Mouse (Mus musculus) thymus, adult 2 months (tissue): ENCODE results near the gene Gm20605. TPM values are rescaled to one million over a fixed set of nuclear protein-coding genes. Genes with fewer than 3 reads are reported as not detected.
A peak's percentile ranks its signal among the peaks of the same experiment; 100 is the strongest.

Source experiments
- DNase-seq: peaks from one replicate; pipeline ENCODE4 v3.0.0; 2021
- H3K27ac ChIP-seq: fragments of 200-500 bp; 2 replicates; pipeline ENCODE4 v1.5.1; 2012; ENCODE audit warnings: low read length, control low read depth; ENCODE audit not compliant: control insufficient read depth, insufficient read depth
- H3K27me3 ChIP-seq: fragments of 200-500 bp; 2 replicates; pipeline ENCODE4 v1.6.1; 2012; ENCODE audit warnings: mild to moderate bottlenecking, low read length, moderate library complexity, mixed read lengths; ENCODE audit not compliant: control insufficient read depth, insufficient read depth
- H3K36me3 ChIP-seq: fragments of 200-500 bp; 2 replicates; pipeline ENCODE4 v1.6.1; 2012; ENCODE audit warnings: mild to moderate bottlenecking, low read length, moderate library complexity; ENCODE audit not compliant: control insufficient read depth, insufficient read depth
- H3K4me1 ChIP-seq: fragments of 200-500 bp; replicated peaks from 2 replicates; pipeline ENCODE4 v1.6.1; 2012; ENCODE audit warnings: low read length; ENCODE audit not compliant: control insufficient read depth, insufficient read depth
- H3K4me3 ChIP-seq: fragments of 200-500 bp; 2 replicates; pipeline ENCODE4 v1.5.1; 2012; ENCODE audit warnings: mild to moderate bottlenecking, low read length, control low read depth, moderate library complexity; ENCODE audit not compliant: control insufficient read depth, insufficient read depth
- CTCF ChIP-seq: fragments of 200-500 bp; IDR thresholded peaks from 2 replicates; pipeline ENCODE4 v1.5.1; 2012; ENCODE audit warnings: mild to moderate bottlenecking, control low read depth, low read length, moderate library complexity, borderline replicate concordance; ENCODE audit not compliant: control insufficient read depth, poor library complexity, insufficient read depth; ENCODE audit errors: extremely low read depth
- POLR2A ChIP-seq: fragments of 200-500 bp; IDR thresholded peaks from 2 replicates; pipeline ENCODE4 v1.6.1; 2012; ENCODE audit warnings: mild to moderate bottlenecking, low read length, control low read depth, moderate library complexity; ENCODE audit not compliant: control insufficient read depth, poor library complexity, insufficient read depth; ENCODE audit errors: extremely low read depth
- WGBS: fragments of 180-500 bp; shearing (Covaris S2); methylation state at CpG from one replicate; pipeline ENCODE4 v1.1.7; 2018; 5-methylcytosine and 5-hydroxymethylcytosine counted together
- polyA plus RNA-seq: library from polyadenylated mRNA; depleted of rRNA; stranded (reverse); fragments of >200 nt; gene quantifications from 2 replicates; pipeline ENCODE4 v1.2.3, GENCODE M21; 2012

Gm20605 gene
- polyA plus RNA-seq, 1 experiment = 149 TPM

DNA sequence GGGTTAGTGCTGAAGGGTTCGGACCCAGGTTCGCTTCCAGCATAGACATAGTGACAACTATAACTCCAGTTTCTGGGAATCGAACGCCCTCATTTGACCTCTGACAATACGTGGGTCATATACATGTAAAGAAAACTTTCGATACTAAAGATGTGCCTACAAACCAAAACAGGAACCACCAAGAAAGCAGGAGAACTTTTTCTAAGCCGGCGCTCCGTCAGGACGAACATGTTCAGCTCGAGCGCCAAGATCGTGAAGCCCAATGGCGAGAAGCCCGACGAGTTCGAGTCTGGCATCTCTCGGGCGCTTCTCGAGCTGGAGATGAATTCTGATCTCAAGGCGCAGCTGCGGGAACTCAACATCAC is 27.6 kb upstream of the Gm20605 start:
- no peak for TF ChIP-seq CTCF
- no peak for TF ChIP-seq POLR2A
- peak; percentile 19 for DNase-seq
- H3K4me3 ChIP-seq = peak overlapping the region; percentile 63
- peak overlapping the region; percentile 82 for H3K27ac ChIP-seq
- no peaks in the 10 kb centered on the region; the same call in 1 of the 2 replicates for H3K36me3 ChIP-seq
- under 1% methylated on average over 22 of the region's 22 CpGs for WGBS
- H3K4me1 ChIP-seq = peaks cover 39% of the 10 kb centered on the region
- H3K27me3 ChIP-seq = no peaks in the 10 kb centered on the region

DNA sequence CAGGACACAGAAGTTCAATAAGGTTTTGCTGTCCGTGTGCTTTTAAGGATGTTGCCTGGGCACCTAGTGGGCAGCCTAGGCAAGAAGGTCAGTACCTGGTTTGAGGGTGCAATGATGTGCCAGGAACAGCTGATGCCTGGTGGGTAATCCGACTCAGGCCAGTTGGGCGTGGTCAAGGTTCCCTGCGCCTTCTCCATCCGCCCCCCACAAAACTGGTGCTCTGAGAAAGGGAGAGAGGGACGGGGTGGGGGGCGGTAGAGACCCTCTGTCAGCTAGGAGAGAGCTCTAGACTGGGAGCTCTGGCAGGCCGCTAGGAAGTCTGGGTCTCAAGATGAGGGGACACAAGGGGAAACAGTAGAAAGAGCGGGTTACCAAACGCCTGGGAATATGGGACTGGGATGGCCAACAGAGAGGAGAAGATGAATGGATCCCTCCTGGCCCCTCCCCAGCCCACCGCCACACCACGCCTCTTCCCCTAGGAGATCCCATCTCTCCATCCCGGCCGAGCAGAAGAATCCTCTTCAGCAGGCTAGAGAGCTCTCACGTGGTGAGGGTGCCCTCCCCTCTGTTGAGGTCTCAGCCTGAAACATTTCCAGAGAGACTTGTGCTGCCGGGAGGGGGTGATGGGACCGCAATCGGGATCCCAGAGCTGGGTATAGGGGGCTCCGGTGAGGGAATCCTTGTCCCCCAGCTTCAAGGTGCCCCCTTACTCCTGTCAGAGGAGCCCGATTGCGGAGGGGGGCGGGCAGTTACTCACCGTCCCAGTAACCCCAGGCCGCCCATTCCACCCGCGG is 20.9 kb upstream of the Gm20605 start:
- H3K4me1 ChIP-seq = 0 out of 2 replicates have a peak, but pooled peaks cover 6% of the 10 kb centered on the region
- no peak for DNase-seq

DNA sequence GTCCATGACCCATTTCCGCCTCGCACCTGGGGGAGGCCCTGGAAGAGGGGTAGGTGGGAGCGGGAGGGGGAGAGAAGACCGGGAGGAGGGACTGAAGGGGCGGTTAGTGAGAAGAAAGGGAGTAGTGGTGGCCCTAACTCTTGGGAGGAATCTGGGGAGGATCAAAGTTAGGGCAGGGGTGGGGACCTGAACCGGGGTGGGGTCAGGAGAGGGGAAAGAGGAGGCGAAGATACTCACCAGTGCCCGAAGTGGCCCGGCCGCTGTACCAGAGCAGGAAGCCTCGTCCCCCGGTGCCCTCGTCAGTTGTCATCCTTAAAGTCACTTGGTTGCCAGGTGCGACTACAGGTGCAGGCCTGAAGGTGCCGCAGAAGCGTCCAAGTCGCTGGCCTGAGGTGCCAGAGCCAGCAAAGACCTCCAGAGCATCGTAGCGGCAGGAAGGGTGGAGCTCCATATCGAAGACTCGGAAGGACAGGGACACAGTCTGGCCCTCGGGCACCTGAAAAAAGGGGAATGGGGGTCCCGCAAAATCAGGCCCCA is 20.3 kb upstream of the Gm20605 start:
- TF ChIP-seq CTCF (no peak), POLR2A (no peak)
- 88% methylated on average over 23 of the region's 23 CpGs for WGBS
- Histone ChIP-seq H3K4me1 (0 out of 2 replicates have a peak, but pooled peaks cover 5% of the 10 kb centered on the region), H3K27ac (no peak overlapping the region), H3K4me3 (no peak overlapping the region), H3K36me3 (no peaks in the 10 kb centered on the region), H3K27me3 (no peaks in the 10 kb centered on the region)
- no peak for DNase-seq

More for the DNA sequence above, 20.9 kb upstream of the Gm20605 start:
- Histone ChIP-seq H3K27me3 (no peaks in the 10 kb centered on the region), H3K4me3 (no peak overlapping the region), H3K27ac (no peak overlapping the region), H3K36me3 (no peaks in the 10 kb centered on the region)
- 90% methylated on average over 26 of the region's 26 CpGs for WGBS
- TF ChIP-seq CTCF (no peak), POLR2A (no peak)

DNA sequence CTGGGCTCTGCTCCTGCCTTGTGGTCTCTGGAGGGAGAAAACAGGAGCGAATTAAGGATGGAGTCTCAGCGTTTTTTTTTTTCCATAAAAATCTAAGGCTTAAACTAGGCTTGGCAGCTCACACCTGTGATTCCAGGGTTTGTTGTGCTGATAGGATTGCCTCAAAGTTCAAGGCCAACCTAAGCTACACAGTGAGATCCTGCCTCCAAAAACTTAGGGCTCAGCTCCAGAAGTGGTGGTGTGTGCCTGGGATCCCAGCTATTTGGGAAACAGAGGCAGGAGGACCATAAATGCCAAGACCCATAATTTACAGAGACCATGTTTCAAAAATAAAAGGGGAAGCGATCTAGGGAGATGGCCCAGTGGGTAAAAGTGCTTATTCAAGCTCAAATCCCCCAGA is 19.7 kb upstream of the Gm20605 start:
- no peak for DNase-seq
- 75% methylated on average over 3 of the region's 3 CpGs for WGBS
- no peak overlapping the region for H3K4me3 ChIP-seq
- no peaks in the 10 kb centered on the region for H3K36me3 ChIP-seq
- 0 out of 2 replicates have a peak, but pooled peaks cover 4% of the 10 kb centered on the region for H3K4me1 ChIP-seq
- TF ChIP-seq CTCF (no peak), POLR2A (no peak)
- no peaks in the 10 kb centered on the region for H3K27me3 ChIP-seq
- H3K27ac ChIP-seq = no peak overlapping the region

DNA sequence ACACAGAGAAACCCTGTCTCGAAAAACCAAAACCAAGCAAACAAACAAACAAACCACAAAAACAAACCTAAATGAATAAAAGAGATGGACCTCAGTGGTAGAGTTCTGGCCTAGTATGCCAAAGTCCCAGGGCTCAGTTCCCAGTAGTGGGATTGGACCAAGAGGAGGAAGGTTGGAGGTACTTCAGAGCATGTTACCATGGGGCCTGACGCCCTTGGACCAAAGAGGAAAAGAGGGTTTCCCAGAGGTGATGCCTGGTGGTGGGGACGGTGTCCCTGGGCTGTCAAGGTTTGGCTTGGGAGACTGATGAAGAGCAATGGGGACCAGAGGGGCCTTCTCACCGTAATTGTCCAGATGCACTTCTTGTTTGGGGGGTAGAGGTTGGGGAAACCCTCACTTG is 18.9 kb upstream of the Gm20605 start:
- H3K36me3 ChIP-seq = no peaks in the 10 kb centered on the region
- WGBS = 90% methylated on average over 4 of the region's 4 CpGs
- no peak overlapping the region for H3K27ac ChIP-seq
- no peak for DNase-seq
- H3K27me3 ChIP-seq = no peaks in the 10 kb centered on the region
- H3K4me1 ChIP-seq = 0 out of 2 replicates have a peak, but pooled peaks cover 4% of the 10 kb centered on the region
- no peak overlapping the region for H3K4me3 ChIP-seq
- TF ChIP-seq CTCF (no peak), POLR2A (no peak)

DNA sequence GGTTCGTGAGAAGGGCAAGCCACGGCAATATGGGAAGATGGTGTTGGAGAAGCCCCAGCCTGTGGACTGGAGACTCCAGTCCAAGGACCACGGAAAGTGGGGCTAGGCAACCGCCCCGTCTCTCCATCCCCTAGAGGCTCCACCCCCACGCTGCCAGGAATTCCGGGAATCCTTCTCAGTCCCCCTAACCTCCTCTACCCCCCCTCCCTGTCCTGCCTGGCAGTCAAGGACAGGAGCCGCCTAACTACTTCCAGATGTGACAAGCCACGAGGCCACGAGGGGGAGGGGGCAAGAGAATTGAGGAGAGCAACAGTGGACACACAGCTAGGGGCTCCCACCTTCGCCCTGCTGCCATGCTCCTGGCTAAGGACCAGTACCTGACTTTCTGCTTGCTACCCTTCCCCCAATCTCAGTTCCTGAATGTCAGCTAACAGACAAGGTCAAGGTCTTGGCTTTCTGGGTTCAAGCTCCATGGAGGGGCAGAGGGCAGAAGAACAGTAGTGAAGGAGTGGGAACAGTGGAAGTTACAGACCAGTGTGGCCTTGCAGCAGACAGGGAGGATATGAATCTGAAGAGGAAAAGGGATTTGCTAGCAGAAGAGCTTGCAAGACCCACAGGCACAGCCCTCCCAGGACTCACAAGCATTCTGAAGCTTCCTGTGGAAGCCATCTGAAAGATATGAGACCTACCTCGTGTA is 18.3 kb upstream of the Gm20605 start:
- H3K27me3 ChIP-seq = no peaks in the 10 kb centered on the region
- H3K27ac ChIP-seq = no peak overlapping the region
- TF ChIP-seq POLR2A = no peak
- TF ChIP-seq CTCF = no peak
- no peaks in the 10 kb centered on the region for H3K36me3 ChIP-seq
- DNase-seq = no peak
- no peak overlapping the region for H3K4me3 ChIP-seq
- H3K4me1 ChIP-seq = no peaks in the 10 kb centered on the region
- 78% methylated on average over 12 of the region's 12 CpGs for WGBS

DNA sequence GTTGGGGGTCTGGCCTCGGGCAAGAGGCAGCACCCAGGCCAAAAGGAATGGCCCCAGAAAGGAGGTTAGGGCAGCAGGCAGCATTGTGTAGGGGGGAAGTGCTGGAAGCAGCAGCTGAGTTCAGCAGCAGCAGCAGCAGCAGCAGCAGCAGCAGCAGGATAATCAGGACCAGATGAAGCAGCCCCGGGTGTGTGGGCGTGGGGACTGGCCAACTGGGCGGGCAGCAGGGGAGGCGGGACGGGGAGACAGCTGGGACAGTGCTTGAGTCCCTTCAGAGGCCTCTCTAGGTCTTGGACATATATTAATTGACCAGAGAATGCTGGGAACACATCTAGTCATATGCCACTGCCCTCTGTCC is 17.8 kb upstream of the Gm20605 start:
- DNase-seq = no peak
- Histone ChIP-seq H3K4me1 (no peaks in the 10 kb centered on the region), H3K4me3 (no peak overlapping the region), H3K36me3 (no peaks in the 10 kb centered on the region), H3K27me3 (no peaks in the 10 kb centered on the region), H3K27ac (no peak overlapping the region)
- WGBS = 63% methylated on average over 6 of the region's 6 CpGs
- TF ChIP-seq CTCF = no peak
- TF ChIP-seq POLR2A = no peak
